Mouse (Mus musculus): Measurements from ENCODE around the gene Btc. TPM values are rescaled to one million over a fixed set of nuclear protein-coding genes. Genes with fewer than 3 reads are reported as not detected.

Btc gene
- 0.23 and 0.28 TPM in 2 replicates for polyA plus RNA-seq (2012; rRNA removed)

DNA sequence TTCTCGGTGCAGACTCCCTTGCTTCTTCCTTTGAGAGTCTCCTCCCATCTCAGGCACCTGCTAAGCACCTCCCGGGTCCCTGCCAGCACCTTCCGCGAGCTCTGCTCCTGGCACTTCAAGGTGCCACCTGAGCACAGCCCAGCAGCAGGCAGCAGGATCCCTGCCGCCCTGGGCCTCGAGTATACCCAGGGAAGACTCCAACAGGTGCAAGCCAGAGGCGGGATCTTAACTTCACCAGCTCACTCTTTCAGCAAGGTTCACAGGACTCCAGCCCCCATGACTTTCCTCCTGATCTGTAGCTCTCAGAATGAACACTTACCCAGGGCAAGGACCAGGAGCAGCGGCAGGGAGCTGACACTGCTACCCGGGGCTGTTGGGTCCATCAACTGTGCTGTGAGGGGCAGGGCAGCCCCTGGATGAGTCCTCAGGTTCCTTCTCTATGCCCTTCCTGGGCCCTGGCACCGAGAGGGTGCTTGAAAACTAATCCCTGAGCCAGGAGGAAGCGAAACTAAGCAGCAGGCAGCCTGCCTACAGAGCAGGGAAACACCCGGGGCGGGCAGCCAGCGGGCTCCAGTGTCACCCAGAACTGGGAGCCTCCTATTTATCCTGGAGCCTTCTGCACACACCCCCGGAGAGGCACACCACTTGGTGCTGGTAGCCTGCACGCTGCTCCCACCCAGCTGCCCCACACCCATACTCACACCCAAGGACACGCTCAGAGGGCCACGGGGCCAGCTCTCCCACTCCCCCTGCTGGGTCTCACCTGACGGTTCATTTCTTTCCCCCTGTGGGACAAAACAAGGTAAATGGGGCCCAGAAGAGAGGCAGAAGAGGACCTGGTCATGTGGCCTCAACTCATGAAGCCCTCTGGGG is at the start of gene Btc:
Gene Btc (minus strand): TSS at position 656 of the 873 bp plus-strand sequence.
- peak; percentile 2 to 40 for DNase-seq (ENCODE audit: low read depth in 1 of 2, low spot score in 2 of 2)
- no peak within 1 kb of the TSS for H3K27ac ChIP-seq (ENCODE audit: insufficient read depth, low read length)
- TF ChIP-seq CTCF (IDR thresholded peaks at IDR 0.05; ENCODE audit: extremely low read depth, insufficient read depth, insufficient read length, insufficient replicate concordance) (peak; percentile 33; the same call in 1 of the 2 replicates), POLR2A (IDR thresholded peaks at IDR 0.05; ENCODE audit: low read depth, low read length) (no peak)
- H3K4me1 ChIP-seq (ENCODE audit: control insufficient read depth, insufficient read depth, insufficient read length) = no peaks in the 10 kb centered on the region
- 3% methylated on average over 19 of the region's 19 CpGs for WGBS
- H3K36me3 ChIP-seq (ENCODE audit: control insufficient read depth, insufficient read depth, low read length) = no peaks in the 10 kb centered on the region
- no peaks in the 10 kb centered on the region for H3K27me3 ChIP-seq (ENCODE audit: control insufficient read depth, insufficient read depth, low read length)
- H3K4me3 ChIP-seq (ENCODE audit: extremely low read depth, insufficient read depth, insufficient read length) = peak within 1 kb of the TSS; percentile 39; the same call in 1 of the 2 replicates

GRCm38 (mm10) chr5:91444981-91445517 is 42.3 kb upstream of the Btc start:
- TF ChIP-seq POLR2A (IDR thresholded peaks at IDR 0.05; ENCODE audit: low read depth, low read length) = no peak
- no peak for TF ChIP-seq CTCF (IDR thresholded peaks at IDR 0.05; ENCODE audit: extremely low read depth, insufficient read depth, insufficient read length, insufficient replicate concordance)
- no peaks in the 10 kb centered on the region for H3K27me3 ChIP-seq (ENCODE audit: control insufficient read depth, insufficient read depth, low read length)
- no peaks in the 10 kb centered on the region for H3K4me1 ChIP-seq (ENCODE audit: control insufficient read depth, insufficient read depth, insufficient read length)
- WGBS = 43% methylated on average over 3 of the region's 3 CpGs
- no peaks in the 10 kb centered on the region for H3K36me3 ChIP-seq (ENCODE audit: control insufficient read depth, insufficient read depth, low read length)
- no peak overlapping the region for H3K27ac ChIP-seq (ENCODE audit: insufficient read depth, low read length)
- no peak for DNase-seq (ENCODE audit: low read depth in 1 of 2, low spot score in 2 of 2)
- no peak overlapping the region for H3K4me3 ChIP-seq (ENCODE audit: extremely low read depth, insufficient read depth, insufficient read length)

GRCm38 (mm10) chr5:91436563-91436962 is 33.8 kb upstream of the Btc start:
- WGBS = 34% methylated on average over 6 of the region's 6 CpGs
- DNase-seq (ENCODE audit: low read depth in 1 of 2, low spot score in 2 of 2) = no peak
- TF ChIP-seq CTCF (IDR thresholded peaks at IDR 0.05; ENCODE audit: extremely low read depth, insufficient read depth, insufficient read length, insufficient replicate concordance) = no peak
- TF ChIP-seq POLR2A (IDR thresholded peaks at IDR 0.05; ENCODE audit: low read depth, low read length) = no peak

GRCm38 (mm10) chr5:91434723-91435658 is 32.2 kb upstream of the Btc start:
- TF ChIP-seq CTCF (IDR thresholded peaks at IDR 0.05; ENCODE audit: extremely low read depth, insufficient read depth, insufficient read length, insufficient replicate concordance) (no peak), POLR2A (IDR thresholded peaks at IDR 0.05; ENCODE audit: low read depth, low read length) (no peak)
- Histone ChIP-seq H3K27me3 (ENCODE audit: control insufficient read depth, insufficient read depth, low read length) (no peaks in the 10 kb centered on the region), H3K36me3 (ENCODE audit: control insufficient read depth, insufficient read depth, low read length) (no peaks in the 10 kb centered on the region), H3K4me1 (ENCODE audit: control insufficient read depth, insufficient read depth, insufficient read length) (no peaks in the 10 kb centered on the region), H3K27ac (ENCODE audit: insufficient read depth, low read length) (no peak overlapping the region), H3K4me3 (ENCODE audit: extremely low read depth, insufficient read depth, insufficient read length) (no peak overlapping the region)
- 69% methylated on average over 6 of the region's 6 CpGs for WGBS
- DNase-seq (ENCODE audit: low read depth in 1 of 2, low spot score in 2 of 2) = no peak

More at GRCm38 (mm10) chr5:91436563-91436962, 33.8 kb upstream of the Btc start:
- Histone ChIP-seq H3K27me3 (ENCODE audit: control insufficient read depth, insufficient read depth, low read length) (no peaks in the 10 kb centered on the region), H3K4me3 (ENCODE audit: extremely low read depth, insufficient read depth, insufficient read length) (no peak overlapping the region), H3K4me1 (ENCODE audit: control insufficient read depth, insufficient read depth, insufficient read length) (no peaks in the 10 kb centered on the region), H3K27ac (ENCODE audit: insufficient read depth, low read length) (no peak overlapping the region), H3K36me3 (ENCODE audit: control insufficient read depth, insufficient read depth, low read length) (no peaks in the 10 kb centered on the region)

GRCm38 (mm10) chr5:91428547-91428946 is 25.8 kb upstream of the Btc start:
- H3K27me3 ChIP-seq (ENCODE audit: control insufficient read depth, insufficient read depth, low read length) = no peaks in the 10 kb centered on the region
- H3K27ac ChIP-seq (ENCODE audit: insufficient read depth, low read length) = no peak overlapping the region
- DNase-seq (ENCODE audit: low read depth in 1 of 2, low spot score in 2 of 2) = no peak
- no peak overlapping the region for H3K4me3 ChIP-seq (ENCODE audit: extremely low read depth, insufficient read depth, insufficient read length)
- H3K4me1 ChIP-seq (ENCODE audit: control insufficient read depth, insufficient read depth, insufficient read length) = no peaks in the 10 kb centered on the region
- WGBS = 65% methylated on average over 8 of the region's 8 CpGs
- no peaks in the 10 kb centered on the region for H3K36me3 ChIP-seq (ENCODE audit: control insufficient read depth, insufficient read depth, low read length)
- TF ChIP-seq CTCF (IDR thresholded peaks at IDR 0.05; ENCODE audit: extremely low read depth, insufficient read depth, insufficient read length, insufficient replicate concordance) (no peak), POLR2A (IDR thresholded peaks at IDR 0.05; ENCODE audit: low read depth, low read length) (no peak)

GRCm38 (mm10) chr5:91413814-91414213 is 11.0 kb upstream of the Btc start:
- Histone ChIP-seq H3K27me3 (ENCODE audit: control insufficient read depth, insufficient read depth, low read length) (no peaks in the 10 kb centered on the region), H3K27ac (ENCODE audit: insufficient read depth, low read length) (no peak overlapping the region), H3K4me3 (ENCODE audit: extremely low read depth, insufficient read depth, insufficient read length) (no peak overlapping the region), H3K4me1 (ENCODE audit: control insufficient read depth, insufficient read depth, insufficient read length) (no peaks in the 10 kb centered on the region), H3K36me3 (ENCODE audit: control insufficient read depth, insufficient read depth, low read length) (no peaks in the 10 kb centered on the region)
- WGBS = 90% methylated on average over 8 of the region's 8 CpGs
- no peak for DNase-seq (ENCODE audit: low read depth in 1 of 2, low spot score in 2 of 2)
- TF ChIP-seq CTCF (IDR thresholded peaks at IDR 0.05; ENCODE audit: extremely low read depth, insufficient read depth, insufficient read length, insufficient replicate concordance) (no peak), POLR2A (IDR thresholded peaks at IDR 0.05; ENCODE audit: low read depth, low read length) (no peak)
